Mouse (Mus musculus) kidney, embryonic 14.5 days (tissue): ENCODE measurements around the gene Ttc16. TPM values are rescaled to one million over a fixed set of nuclear protein-coding genes. Genes with fewer than 3 reads are reported as not detected.

Experiments used
- ATAC-seq: fragments of 200-750 bp; cut with Nextera tagmentation; 2 replicates; pipeline ENCODE4 v1.8.0; 2017; ENCODE audit warnings: moderate number of reproducible peaks, mild to moderate bottlenecking, moderate TSS enrichment, moderate library complexity; ENCODE audit not compliant: low FRiP score, low TSS enrichment
- H3K27ac ChIP-seq: fragments of 300-500 bp; sonication (generic); 2 replicates; pipeline ENCODE4 v1.5.1; 2014; ENCODE audit warnings: low read depth, mild to moderate bottlenecking, low read length, moderate library complexity, mixed read lengths
- H3K27me3 ChIP-seq: fragments of 300-500 bp; sonication (generic); 2 replicates; pipeline ENCODE4 v1.6.1; 2014; ENCODE audit warnings: mild to moderate bottlenecking, low read length; ENCODE audit not compliant: control insufficient read depth, insufficient read depth
- H3K36me3 ChIP-seq: fragments of 300-500 bp; sonication (generic); 2 replicates; pipeline ENCODE4 v1.6.1; 2014; ENCODE audit warnings: low read length, mixed read lengths; ENCODE audit not compliant: control insufficient read depth, insufficient read depth
- H3K4me1 ChIP-seq: fragments of 300-500 bp; sonication (generic); 2 replicates; pipeline ENCODE4 v1.6.1; 2014; ENCODE audit warnings: low read length, mixed read lengths; ENCODE audit not compliant: control insufficient read depth, insufficient read depth
- H3K4me2 ChIP-seq: fragments of 300-500 bp; sonication (generic); replicated peaks from 2 replicates; pipeline ENCODE4 v1.6.1; 2014; ENCODE audit warnings: low read depth, mild to moderate bottlenecking, low read length
- H3K4me3 ChIP-seq: fragments of 300-500 bp; sonication (generic); 2 replicates; pipeline ENCODE4 v1.5.1; 2014; ENCODE audit warnings: mild to moderate bottlenecking, low read length
- H3K9ac ChIP-seq: fragments of 300-500 bp; sonication (generic); 2 replicates; pipeline ENCODE4 v1.6.1; 2014; ENCODE audit warnings: low read depth, mild to moderate bottlenecking, low read length, moderate library complexity
- H3K9me3 ChIP-seq: fragments of 300-500 bp; sonication (generic); 2 replicates; pipeline ENCODE4 v1.6.1; 2016; ENCODE audit warnings: low read length; ENCODE audit not compliant: control insufficient read depth
- WGBS: fragments of 180-500 bp; shearing (Covaris S2); extraction: QIAGEN DNeasy Blood & Tissue Kit; methylation state at CpG from one replicate; pipeline ENCODE4 v1.1.7; 2014; 5-methylcytosine and 5-hydroxymethylcytosine counted together
- polyA plus RNA-seq: library from polyadenylated mRNA; unstranded; fragments of >200 nt; fragmentation: Nextera tagmentation; extraction: Ambion mirVana; gene quantifications from 2 replicates; pipeline ENCODE4 v1.2.1, GENCODE M21; 2014

The Ttc16 gene
- polyA plus RNA-seq, 1 experiment from 2014 or later: not detected

DNA sequence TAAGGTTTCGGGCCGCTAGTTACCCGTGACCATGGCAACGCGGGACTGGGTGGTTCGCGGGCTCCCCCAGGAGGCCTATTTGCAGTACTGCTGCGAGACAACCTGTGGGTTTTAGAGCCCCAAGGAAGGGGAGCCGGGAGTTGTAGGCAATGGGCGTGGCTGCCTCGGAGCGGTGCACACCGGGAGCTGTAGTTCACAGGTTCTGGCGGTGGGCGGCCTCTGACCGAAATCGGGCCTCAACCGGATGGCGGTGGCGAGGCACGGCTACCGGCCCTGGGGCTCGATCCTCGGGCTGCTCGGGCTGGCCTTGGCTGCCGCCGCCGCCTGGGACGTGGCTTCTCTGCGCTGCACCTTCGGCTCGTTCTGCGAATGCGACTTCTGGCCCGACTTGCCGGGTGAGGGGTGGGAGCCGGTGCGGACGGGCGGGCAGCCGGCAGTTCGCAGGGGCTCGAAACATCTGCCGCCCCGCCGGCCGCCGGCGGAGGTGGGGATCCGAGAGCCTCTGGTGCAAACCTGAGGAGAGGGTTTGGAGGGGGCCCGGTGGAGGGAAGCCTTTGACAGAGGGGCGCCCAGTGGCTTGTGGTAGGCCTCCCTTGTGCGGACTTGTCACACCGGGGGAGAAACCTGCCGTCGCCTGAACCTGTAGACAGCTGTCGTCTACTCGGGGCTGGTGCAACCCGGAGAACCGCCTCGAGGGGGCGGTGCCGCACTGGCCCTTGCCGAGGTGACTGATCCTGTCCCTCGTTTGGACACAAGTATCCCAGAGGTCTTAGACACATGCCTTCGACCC lies 18.2 kb downstream of the Ttc16 start, which contains the start of gene Tor2a:
Gene Tor2a, plus strand, starts transcription at position 179 of the 790 bp plus-strand sequence.
- under 1% methylated on average over 60 of the region's 66 CpGs for WGBS
- H3K9ac ChIP-seq: peak within 1 kb of the TSS; percentile 77
- no peaks in the 10 kb centered on the region for H3K27me3 ChIP-seq
- peaks cover 39% of the 10 kb centered on the region for H3K36me3 ChIP-seq
- no peaks in the 10 kb centered on the region for H3K4me1 ChIP-seq
- peak within 1 kb of the TSS; percentile 74 for H3K27ac ChIP-seq
- peak; percentile 94 for ATAC-seq
- H3K4me2 ChIP-seq: peak within 1 kb of the TSS; percentile 51
- peak within 1 kb of the TSS; percentile 54 for H3K4me3 ChIP-seq
- no peaks in the 10 kb centered on the region for H3K9me3 ChIP-seq

DNA sequence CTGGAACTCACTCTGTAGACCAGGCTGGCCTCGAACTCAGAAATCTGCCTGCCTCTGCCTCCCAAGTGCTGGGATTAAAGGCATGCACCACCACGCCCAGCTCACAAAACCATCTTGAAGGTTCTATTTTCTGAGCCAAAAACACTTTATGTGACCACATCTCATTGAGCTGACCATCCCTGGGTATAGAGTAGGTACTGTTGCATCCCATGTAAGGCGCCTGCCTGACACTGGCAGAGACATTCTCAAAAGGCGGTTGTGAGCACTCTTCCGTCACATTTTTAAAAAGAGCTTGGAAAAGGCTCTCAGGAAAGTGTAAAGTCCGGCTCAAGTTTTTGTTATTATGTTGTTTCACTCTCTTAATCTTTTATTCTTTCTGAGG lies 18.8 kb downstream of the Ttc16 start:
- WGBS: 33% methylated on average over 6 of the region's 6 CpGs
- H3K27me3 ChIP-seq: no peaks in the 10 kb centered on the region
- H3K9me3 ChIP-seq: no peaks in the 10 kb centered on the region
- no peak overlapping the region for H3K4me2 ChIP-seq
- no peaks in the 10 kb centered on the region for H3K4me1 ChIP-seq
- H3K27ac ChIP-seq: no peak overlapping the region
- H3K9ac ChIP-seq: no peak overlapping the region
- ATAC-seq: peak; percentile 26; the same call in 1 of the 2 replicates
- peaks cover 37% of the 10 kb centered on the region for H3K36me3 ChIP-seq
- no peak overlapping the region for H3K4me3 ChIP-seq

- WGBS: 70% methylated on average over 10 of the region's 10 CpGs
- no peak for ATAC-seq
- no peaks in the 10 kb centered on the region for H3K4me1 ChIP-seq
- peaks cover 30% of the 10 kb centered on the region for H3K36me3 ChIP-seq
- H3K27me3 ChIP-seq: no peaks in the 10 kb centered on the region
- H3K27ac ChIP-seq: no peak overlapping the region
- H3K4me2 ChIP-seq: 0 out of 2 replicates have a peak overlapping the region, but pooled peaks have one; percentile 51
- H3K9ac ChIP-seq: peak overlapping the region; percentile 37; the same call in 1 of the 2 replicates
- no peaks in the 10 kb centered on the region for H3K9me3 ChIP-seq
- no peak overlapping the region for H3K4me3 ChIP-seq
Measured at GRCm38 (mm10) chr2:32752181-32752580, 23.3 kb downstream of the Ttc16 start.

DNA sequence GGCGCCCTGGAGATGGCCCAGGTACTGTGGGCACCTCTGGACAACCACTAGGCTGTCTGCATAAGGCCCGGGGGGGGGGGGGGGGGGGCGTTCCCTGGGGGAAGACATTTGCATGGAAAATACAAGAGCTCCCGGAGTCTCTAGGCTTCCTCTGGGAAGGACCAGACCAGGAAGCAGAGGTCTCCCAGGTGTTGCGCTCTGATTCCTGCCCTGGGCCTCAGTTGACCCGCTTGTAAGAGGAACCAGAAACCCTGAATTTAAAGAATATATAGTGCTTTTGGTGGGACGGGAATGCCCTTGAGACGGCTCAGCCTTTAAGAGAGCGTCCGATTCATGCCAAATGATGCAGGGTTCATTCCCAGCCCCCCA lies 23.8 kb downstream of the Ttc16 start:
- Histone ChIP-seq H3K36me3 (peaks cover 32% of the 10 kb centered on the region), H3K27ac (no peak overlapping the region)

DNA sequence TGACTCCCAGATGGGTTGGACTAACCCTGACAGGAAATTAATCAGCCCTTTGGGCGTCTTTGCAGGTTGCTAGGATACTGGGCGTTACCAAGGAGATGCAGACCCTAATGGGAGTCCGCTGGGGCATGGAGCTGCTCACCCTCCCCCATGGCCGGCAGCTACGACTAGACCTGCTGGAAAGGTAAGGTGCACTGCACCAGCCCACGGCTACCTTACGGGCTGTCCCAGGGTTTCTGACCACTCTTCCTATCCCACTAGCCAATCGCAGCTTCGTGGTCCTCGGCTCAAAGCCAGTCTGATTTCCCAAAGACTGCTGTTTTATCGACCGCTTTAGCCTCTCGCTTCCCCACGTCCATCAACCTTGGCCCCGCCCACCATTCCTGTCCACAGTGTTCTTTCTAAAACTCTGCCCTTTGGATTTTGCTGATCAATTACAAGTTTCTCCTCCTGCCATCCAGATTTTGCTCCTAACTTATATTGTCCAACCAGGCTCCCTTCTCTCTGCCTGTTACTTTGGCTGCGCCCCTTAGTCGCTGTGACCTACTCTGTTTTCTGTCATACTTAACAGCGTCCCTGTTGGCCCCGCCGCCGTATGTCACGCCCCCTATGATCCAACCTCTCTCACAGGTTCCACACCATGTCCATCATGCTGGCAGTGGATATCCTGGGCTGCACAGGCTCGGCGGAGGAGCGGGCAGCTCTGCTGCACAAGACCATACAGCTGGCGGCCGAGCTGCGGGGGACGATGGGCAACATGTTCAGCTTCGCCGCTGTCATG lies 24.4 kb downstream of the Ttc16 start:
- Histone ChIP-seq H3K27ac (0 out of 2 replicates have a peak overlapping the region, but pooled peaks have one; percentile 19), H3K4me2 (peak overlapping the region; percentile 51), H3K4me3 (peak overlapping the region; percentile 32), H3K9me3 (no peaks in the 10 kb centered on the region), H3K27me3 (no peaks in the 10 kb centered on the region), H3K9ac (peak overlapping the region; percentile 37), H3K36me3 (peaks cover 38% of the 10 kb centered on the region), H3K4me1 (no peaks in the 10 kb centered on the region)
- ATAC-seq: peak; percentile 87
- 6% methylated on average over 31 of the region's 31 CpGs for WGBS

More for the DNA sequence above, 23.8 kb downstream of the Ttc16 start:
- ATAC-seq: peak; percentile 6; the same call in 1 of the 2 replicates
- Histone ChIP-seq H3K4me3 (peak overlapping the region; percentile 32), H3K4me2 (peak overlapping the region; percentile 51), H3K4me1 (no peaks in the 10 kb centered on the region), H3K9me3 (no peaks in the 10 kb centered on the region), H3K27me3 (no peaks in the 10 kb centered on the region), H3K9ac (peak overlapping the region; percentile 37; the same call in 1 of the 2 replicates)
- 21% methylated on average over 10 of the region's 10 CpGs for WGBS

DNA sequence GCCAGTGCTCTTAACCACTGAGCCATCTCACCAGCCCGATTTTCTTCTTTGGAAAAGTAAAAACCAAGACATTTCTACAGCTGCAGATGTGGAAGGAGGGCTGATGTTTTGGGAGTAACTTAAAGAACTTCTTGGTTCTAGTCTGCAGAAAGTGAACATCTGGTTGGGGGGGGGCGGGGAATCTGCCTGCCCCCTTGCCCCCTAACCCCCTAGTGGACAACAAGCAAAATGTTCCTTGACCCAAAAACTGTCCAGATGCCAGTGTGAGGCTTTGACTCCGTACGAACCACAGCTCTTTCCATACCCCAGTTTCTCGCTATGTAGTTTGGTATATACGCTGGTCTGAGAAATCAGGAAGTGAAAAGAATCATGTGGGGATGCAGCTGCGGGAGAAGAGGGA lies 25.2 kb downstream of the Ttc16 start:
- Histone ChIP-seq H3K9me3 (no peaks in the 10 kb centered on the region), H3K4me3 (no peak overlapping the region), H3K27ac (no peak overlapping the region), H3K4me2 (no peak overlapping the region), H3K27me3 (no peaks in the 10 kb centered on the region), H3K4me1 (no peaks in the 10 kb centered on the region), H3K9ac (no peak overlapping the region), H3K36me3 (peaks cover 43% of the 10 kb centered on the region)
- 82% methylated on average over 7 of the region's 7 CpGs for WGBS
- ATAC-seq: no peak

DNA sequence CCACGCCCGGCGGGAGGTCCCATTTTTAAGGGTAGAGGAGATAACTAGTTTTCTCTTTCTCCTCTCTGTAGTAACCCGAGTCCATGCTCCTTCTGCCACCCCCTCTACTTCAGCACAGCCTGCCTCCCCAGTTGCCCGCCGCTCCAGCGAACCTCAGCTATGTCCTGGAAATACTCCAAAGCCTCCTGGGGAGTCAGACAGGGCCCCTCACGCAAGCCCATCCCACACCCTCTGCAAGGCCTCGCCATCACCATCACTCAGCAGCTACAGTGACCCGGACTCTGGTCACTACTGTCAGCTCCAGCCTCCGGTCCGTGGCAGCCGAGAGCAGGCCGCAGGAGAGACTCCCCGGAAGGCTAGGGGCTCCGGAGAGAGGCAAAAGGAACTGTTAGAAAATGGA lies 26.4 kb downstream of the Ttc16 start:
- no peak overlapping the region for H3K9ac ChIP-seq
- peaks cover 38% of the 10 kb centered on the region for H3K36me3 ChIP-seq
- WGBS: 87% methylated on average over 16 of the region's 16 CpGs

GRCm38 (mm10) chr2:32744272-32744982 lies 31.0 kb downstream of the Ttc16 start:
- whole genome bisulfite sequencing: 76% methylated on average over 15 of the region's 15 CpGs
- Histone ChIP-seq H3K27ac (no peak overlapping the region), H3K4me1 (peaks cover 14% of the 10 kb centered on the region), H3K9ac (no peak overlapping the region), H3K4me2 (no peak overlapping the region), H3K36me3 (peaks cover 23% of the 10 kb centered on the region), H3K4me3 (no peak overlapping the region), H3K9me3 (no peaks in the 10 kb centered on the region), H3K27me3 (peaks cover 22% of the 10 kb centered on the region)
- no peak for ATAC-seq

More for the DNA sequence above, 26.4 kb downstream of the Ttc16 start:
- Histone ChIP-seq H3K27ac (no peak overlapping the region), H3K4me2 (no peak overlapping the region), H3K27me3 (no peaks in the 10 kb centered on the region), H3K9me3 (no peaks in the 10 kb centered on the region), H3K4me1 (no peaks in the 10 kb centered on the region), H3K4me3 (no peak overlapping the region)
- ATAC-seq: no peak
